Mouse (Mus musculus) midbrain, embryonic 14.5 days (tissue): ENCODE data around the gene Gtf2ird2. TPM values are rescaled to one million over a fixed set of nuclear protein-coding genes. Genes with fewer than 3 reads are reported as not detected.

Source experiments
- ATAC-seq: fragments of 200-750 bp; cut with Nextera tagmentation; 2 replicates; pipeline ENCODE4 v1.8.0; 2017; ENCODE audit warnings: moderate number of reproducible peaks, moderate library complexity; ENCODE audit not compliant: low FRiP score, low TSS enrichment
- DNase-seq: peaks from one replicate; pipeline ENCODE4 v3.0.0-alpha.2; 2015
- H3K27ac ChIP-seq: fragments of 300-500 bp; sonication (generic); replicated peaks from 2 replicates; pipeline ENCODE4 v1.5.1; 2014; ENCODE audit warnings: mild to moderate bottlenecking, low read depth, low read length, moderate library complexity
- H3K27me3 ChIP-seq: fragments of 300-500 bp; sonication (generic); 2 replicates; pipeline ENCODE4 v1.6.1; 2014; ENCODE audit warnings: low read length, control low read depth, mixed read lengths; ENCODE audit not compliant: control insufficient read depth, insufficient read depth
- H3K36me3 ChIP-seq: fragments of 300-500 bp; sonication (generic); 2 replicates; pipeline ENCODE4 v1.6.1; 2014; ENCODE audit warnings: low read length, control low read depth; ENCODE audit not compliant: control insufficient read depth, insufficient read depth
- H3K4me1 ChIP-seq: fragments of 300-500 bp; sonication (generic); 2 replicates; pipeline ENCODE4 v1.6.1; 2014; ENCODE audit warnings: mild to moderate bottlenecking, antibody characterized with exemption, low read length, control low read depth; ENCODE audit not compliant: control insufficient read depth, insufficient read depth
- H3K4me2 ChIP-seq: fragments of 300-500 bp; sonication (generic); 2 replicates; pipeline ENCODE4 v1.6.1; 2014; ENCODE audit warnings: mild to moderate bottlenecking, low read length, moderate library complexity
- H3K4me3 ChIP-seq: fragments of 300-500 bp; sonication (generic); replicated peaks from 2 replicates; pipeline ENCODE4 v1.5.1; 2014; ENCODE audit warnings: low read depth, low read length
- H3K9ac ChIP-seq: fragments of 300-500 bp; sonication (generic); replicated peaks from 2 replicates; pipeline ENCODE4 v1.6.1; 2014; ENCODE audit warnings: mild to moderate bottlenecking, low read length, moderate library complexity
- H3K9me3 ChIP-seq: fragments of 300-500 bp; sonication (generic); 2 replicates; pipeline ENCODE4 v1.6.1; 2016; ENCODE audit warnings: low read length, control low read depth, mixed read lengths; ENCODE audit not compliant: control insufficient read depth
- WGBS: fragments of 180-500 bp; shearing (Covaris S2); extraction: QIAGEN DNeasy Blood & Tissue Kit; methylation state at CpG from one replicate; pipeline ENCODE4 v1.1.7; 2014; 5-methylcytosine and 5-hydroxymethylcytosine counted together
- polyA plus RNA-seq: library from polyadenylated mRNA; unstranded; fragments of >200 nt; fragmentation: Nextera tagmentation; extraction: Ambion mirVana; gene quantifications from 2 replicates; pipeline ENCODE4 v1.2.1, GENCODE M21; 2014

Gene Gtf2ird2
- polyA plus RNA-seq, 1 experiment from 2014 or later: 12.9 TPM

GRCm38 (mm10) chr5:134233244-134233651 lies 49.4 kb downstream of the Gtf2ird2 start:
- peaks cover 27% of the 10 kb centered on the region for H3K36me3 ChIP-seq
- no peak for DNase-seq
- H3K9me3 ChIP-seq: no peaks in the 10 kb centered on the region
- no peak overlapping the region for H3K4me2 ChIP-seq
- H3K4me1 ChIP-seq: 0 out of 2 replicates have a peak, but pooled peaks cover 4% of the 10 kb centered on the region
- no peak overlapping the region for H3K27ac ChIP-seq
- no peak overlapping the region for H3K4me3 ChIP-seq
- no peak for ATAC-seq
- H3K9ac ChIP-seq: no peak overlapping the region
- 72% methylated on average over 7 of the region's 7 CpGs for whole genome bisulfite sequencing
- no peaks in the 10 kb centered on the region for H3K27me3 ChIP-seq

GRCm38 (mm10) chr5:134234205-134234604 lies 50.4 kb downstream of the Gtf2ird2 start:
- Histone ChIP-seq H3K9me3 (no peaks in the 10 kb centered on the region), H3K4me2 (no peak overlapping the region), H3K4me1 (0 out of 2 replicates have a peak, but pooled peaks cover 7% of the 10 kb centered on the region), H3K9ac (no peak overlapping the region), H3K27me3 (no peaks in the 10 kb centered on the region), H3K27ac (0 out of 2 replicates have a peak overlapping the region, but pooled peaks have one; percentile 15), H3K36me3 (peaks cover 37% of the 10 kb centered on the region), H3K4me3 (no peak overlapping the region)
- DNase-seq: no peak
- ATAC-seq: no peak
- WGBS: 69% methylated on average over 2 of the region's 2 CpGs

GRCm38 (mm10) chr5:134235111-134235510 lies 51.3 kb downstream of the Gtf2ird2 start:
- ATAC-seq (no peak), DNase-seq (peak; percentile 72)
- H3K27me3 ChIP-seq: no peaks in the 10 kb centered on the region
- H3K36me3 ChIP-seq: peaks cover 46% of the 10 kb centered on the region
- H3K9me3 ChIP-seq: no peaks in the 10 kb centered on the region
- 0 out of 2 replicates have a peak, but pooled peaks cover 7% of the 10 kb centered on the region for H3K4me1 ChIP-seq
- WGBS: 39% methylated on average over 6 of the region's 6 CpGs
- no peak overlapping the region for H3K4me2 ChIP-seq
- no peak overlapping the region for H3K4me3 ChIP-seq
- peak overlapping the region; percentile 61 for H3K27ac ChIP-seq
- H3K9ac ChIP-seq: no peak overlapping the region

GRCm38 (mm10) chr5:134236241-134236640 lies 52.4 kb downstream of the Gtf2ird2 start:
- WGBS: 98% methylated on average over 3 of the region's 3 CpGs
- Histone ChIP-seq H3K27me3 (no peaks in the 10 kb centered on the region), H3K27ac (no peak overlapping the region), H3K9ac (no peak overlapping the region), H3K4me2 (no peak overlapping the region), H3K4me3 (no peak overlapping the region), H3K9me3 (no peaks in the 10 kb centered on the region), H3K36me3 (peaks cover 57% of the 10 kb centered on the region), H3K4me1 (0 out of 2 replicates have a peak, but pooled peaks cover 7% of the 10 kb centered on the region)
- ATAC-seq (no peak), DNase-seq (no peak)

- Histone ChIP-seq H3K4me3 (no peak overlapping the region), H3K4me1 (0 out of 2 replicates have a peak, but pooled peaks cover 7% of the 10 kb centered on the region), H3K27me3 (no peaks in the 10 kb centered on the region), H3K36me3 (peaks cover 62% of the 10 kb centered on the region), H3K9ac (no peak overlapping the region), H3K9me3 (no peaks in the 10 kb centered on the region), H3K4me2 (no peak overlapping the region), H3K27ac (no peak overlapping the region)
- ATAC-seq (no peak), DNase-seq (no peak)
- WGBS: 94% methylated on average over 6 of the region's 6 CpGs
Measured at GRCm38 (mm10) chr5:134236796-134237195, 53.0 kb downstream of the Gtf2ird2 start.

GRCm38 (mm10) chr5:134237508-134237907 lies 53.7 kb downstream of the Gtf2ird2 start:
- Histone ChIP-seq H3K9ac (no peak overlapping the region), H3K4me2 (no peak overlapping the region), H3K9me3 (no peaks in the 10 kb centered on the region), H3K27ac (no peak overlapping the region), H3K4me3 (no peak overlapping the region), H3K27me3 (no peaks in the 10 kb centered on the region), H3K36me3 (peaks cover 70% of the 10 kb centered on the region), H3K4me1 (0 out of 2 replicates have a peak, but pooled peaks cover 7% of the 10 kb centered on the region)
- ATAC-seq: no peak
- WGBS: 88% methylated on average over 11 of the region's 11 CpGs
- DNase-seq: no peak

- Histone ChIP-seq H3K4me1 (0 out of 2 replicates have a peak, but pooled peaks cover 7% of the 10 kb centered on the region), H3K27me3 (no peaks in the 10 kb centered on the region), H3K9me3 (no peaks in the 10 kb centered on the region), H3K36me3 (peaks cover 76% of the 10 kb centered on the region), H3K27ac (peak overlapping the region; percentile 78), H3K4me2 (no peak overlapping the region), H3K4me3 (no peak overlapping the region), H3K9ac (peak overlapping the region; percentile 3; the same call in 1 of the 2 replicates)
- 24% methylated on average over 28 of the region's 28 CpGs for WGBS
- ATAC-seq (peak; percentile 75), DNase-seq (peak; percentile 80)
Measured at GRCm38 (mm10) chr5:134237936-134238760, 54.3 kb downstream of the Gtf2ird2 start.

GRCm38 (mm10) chr5:134241831-134242230 lies 58.0 kb downstream of the Gtf2ird2 start:
- Histone ChIP-seq H3K27ac (no peak overlapping the region), H3K4me1 (0 out of 2 replicates have a peak, but pooled peaks cover 7% of the 10 kb centered on the region), H3K36me3 (peaks cover 100% of the 10 kb centered on the region), H3K4me3 (no peak overlapping the region), H3K9ac (no peak overlapping the region), H3K9me3 (no peaks in the 10 kb centered on the region), H3K27me3 (no peaks in the 10 kb centered on the region), H3K4me2 (no peak overlapping the region)
- ATAC-seq (no peak), DNase-seq (no peak)
- WGBS: 89% methylated on average over 5 of the region's 5 CpGs
